Mouse (Mus musculus): Measurements from ENCODE around the gene Stab2. TPM values are rescaled to one million over a fixed set of nuclear protein-coding genes. Genes with fewer than 3 reads are reported as not detected.
A peak's percentile ranks its signal among the peaks of the same experiment; 100 is the strongest.

Stab2 gene
- polyA plus RNA-seq, 1 experiment from 2014 or later, result 9.8 TPM

DNA sequence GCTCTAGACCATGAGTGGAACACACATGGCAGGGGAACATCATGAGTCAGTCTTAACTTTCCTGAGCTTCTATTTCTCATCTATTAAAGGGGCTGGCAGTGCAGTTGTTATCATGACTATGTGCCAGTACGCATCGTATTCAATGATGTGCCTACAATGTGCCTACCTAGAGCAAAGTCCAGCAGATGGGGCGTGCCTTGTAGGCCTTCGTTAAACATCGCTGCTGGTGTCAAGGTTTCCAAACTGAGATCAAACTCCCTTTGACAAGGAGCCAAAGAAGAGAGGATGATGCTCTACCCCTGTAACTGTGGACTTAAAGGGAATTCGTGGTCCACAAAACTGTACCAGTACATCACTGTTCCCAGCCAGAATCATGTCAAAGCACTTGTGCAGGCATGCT is 145.3 kb downstream of the Stab2 start:
- Histone ChIP-seq H3K9me3 (ENCODE audit: control insufficient read depth, low read length) (no peaks in the 10 kb centered on the region), H3K36me3 (ENCODE audit: control insufficient read depth, insufficient read depth, low read length) (no peaks in the 10 kb centered on the region), H3K27ac (ENCODE audit: low read length) (no peak overlapping the region), H3K4me1 (replicated peaks; ENCODE audit: control insufficient read depth, insufficient read depth, low read length) (no peaks in the 10 kb centered on the region), H3K4me2 (ENCODE audit: low read depth, low read length) (no peak overlapping the region), H3K27me3 (ENCODE audit: control insufficient read depth, insufficient read depth, low read depth, low read length) (no peaks in the 10 kb centered on the region), H3K4me3 (ENCODE audit: low read length) (no peak overlapping the region), H3K9ac (ENCODE audit: low read length) (no peak overlapping the region)
- 89% methylated on average over 6 of the region's 6 CpGs for WGBS
- no peak for ATAC-seq (ENCODE audit: low read depth)

GRCm38 (mm10) chr10:86860396-86860795 is 147.4 kb downstream of the Stab2 start:
- Histone ChIP-seq H3K9me3 (ENCODE audit: control insufficient read depth, low read length) (no peaks in the 10 kb centered on the region), H3K9ac (ENCODE audit: low read length) (no peak overlapping the region), H3K4me2 (ENCODE audit: low read depth, low read length) (no peak overlapping the region), H3K4me1 (replicated peaks; ENCODE audit: control insufficient read depth, insufficient read depth, low read length) (no peaks in the 10 kb centered on the region), H3K4me3 (ENCODE audit: low read length) (no peak overlapping the region), H3K36me3 (ENCODE audit: control insufficient read depth, insufficient read depth, low read length) (no peaks in the 10 kb centered on the region), H3K27ac (ENCODE audit: low read length) (no peak overlapping the region), H3K27me3 (ENCODE audit: control insufficient read depth, insufficient read depth, low read depth, low read length) (no peaks in the 10 kb centered on the region)
- WGBS, result 75% methylated on average over 4 of the region's 4 CpGs
- no peak for ATAC-seq (ENCODE audit: low read depth)

GRCm38 (mm10) chr10:86853433-86853832 is 154.4 kb downstream of the Stab2 start:
- Histone ChIP-seq H3K9me3 (ENCODE audit: control insufficient read depth, low read length) (no peaks in the 10 kb centered on the region), H3K4me1 (replicated peaks; ENCODE audit: control insufficient read depth, insufficient read depth, low read length) (no peaks in the 10 kb centered on the region), H3K9ac (ENCODE audit: low read length) (no peak overlapping the region), H3K27ac (ENCODE audit: low read length) (no peak overlapping the region), H3K36me3 (ENCODE audit: control insufficient read depth, insufficient read depth, low read length) (no peaks in the 10 kb centered on the region), H3K4me3 (ENCODE audit: low read length) (no peak overlapping the region), H3K27me3 (ENCODE audit: control insufficient read depth, insufficient read depth, low read depth, low read length) (no peaks in the 10 kb centered on the region), H3K4me2 (ENCODE audit: low read depth, low read length) (no peak overlapping the region)
- ATAC-seq (ENCODE audit: low read depth), result no peak
- WGBS, result 86% methylated on average over 3 of the region's 3 CpGs

DNA sequence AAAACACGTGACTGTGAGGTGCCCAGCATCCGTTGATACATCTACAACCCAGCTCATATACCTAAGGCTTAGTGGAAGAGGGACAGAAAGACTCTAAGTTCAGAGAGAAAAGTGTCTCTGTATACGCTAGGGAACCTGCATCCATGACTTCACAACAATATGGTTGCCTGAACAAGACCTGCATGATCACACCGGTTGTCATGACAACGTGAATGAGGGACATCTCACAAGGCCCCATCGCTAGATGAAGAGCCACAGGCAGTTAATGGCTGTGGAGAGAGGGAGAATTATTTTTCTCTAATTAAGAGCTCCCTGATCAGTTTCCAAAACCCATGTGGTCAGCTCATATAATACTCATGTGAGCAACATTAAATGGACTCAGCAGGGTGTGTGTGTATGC is 155.7 kb downstream of the Stab2 start:
- 75% methylated on average over 6 of the region's 6 CpGs for WGBS
- H3K4me1 ChIP-seq (replicated peaks; ENCODE audit: control insufficient read depth, insufficient read depth, low read length), result no peaks in the 10 kb centered on the region
- H3K36me3 ChIP-seq (ENCODE audit: control insufficient read depth, insufficient read depth, low read length), result no peaks in the 10 kb centered on the region
- H3K9ac ChIP-seq (ENCODE audit: low read length), result no peak overlapping the region
- H3K4me3 ChIP-seq (ENCODE audit: low read length), result no peak overlapping the region
- H3K27me3 ChIP-seq (ENCODE audit: control insufficient read depth, insufficient read depth, low read depth, low read length), result no peaks in the 10 kb centered on the region
- H3K9me3 ChIP-seq (ENCODE audit: control insufficient read depth, low read length), result no peaks in the 10 kb centered on the region
- no peak overlapping the region for H3K4me2 ChIP-seq (ENCODE audit: low read depth, low read length)
- ATAC-seq (ENCODE audit: low read depth), result no peak
- no peak overlapping the region for H3K27ac ChIP-seq (ENCODE audit: low read length)

- Histone ChIP-seq H3K4me3 (ENCODE audit: low read length) (no peak overlapping the region), H3K4me1 (replicated peaks; ENCODE audit: control insufficient read depth, insufficient read depth, low read length) (no peaks in the 10 kb centered on the region), H3K27me3 (ENCODE audit: control insufficient read depth, insufficient read depth, low read depth, low read length) (no peaks in the 10 kb centered on the region), H3K36me3 (ENCODE audit: control insufficient read depth, insufficient read depth, low read length) (no peaks in the 10 kb centered on the region), H3K9me3 (ENCODE audit: control insufficient read depth, low read length) (no peaks in the 10 kb centered on the region), H3K9ac (ENCODE audit: low read length) (no peak overlapping the region), H3K4me2 (ENCODE audit: low read depth, low read length) (no peak overlapping the region), H3K27ac (ENCODE audit: low read length) (no peak overlapping the region)
- no peak for ATAC-seq (ENCODE audit: low read depth)
- 70% methylated on average over 4 of the region's 4 CpGs for WGBS
These were observed 158.3 kb downstream of the Stab2 start for GRCm38 (mm10) chr10:86849508-86849907.

GRCm38 (mm10) chr10:86849087-86849486 is 158.7 kb downstream of the Stab2 start:
- no peak for ATAC-seq (ENCODE audit: low read depth)
- Histone ChIP-seq H3K9ac (ENCODE audit: low read length) (no peak overlapping the region), H3K36me3 (ENCODE audit: control insufficient read depth, insufficient read depth, low read length) (no peaks in the 10 kb centered on the region), H3K9me3 (ENCODE audit: control insufficient read depth, low read length) (no peaks in the 10 kb centered on the region), H3K27me3 (ENCODE audit: control insufficient read depth, insufficient read depth, low read depth, low read length) (no peaks in the 10 kb centered on the region), H3K4me2 (ENCODE audit: low read depth, low read length) (no peak overlapping the region), H3K4me1 (replicated peaks; ENCODE audit: control insufficient read depth, insufficient read depth, low read length) (no peaks in the 10 kb centered on the region), H3K4me3 (ENCODE audit: low read length) (no peak overlapping the region), H3K27ac (ENCODE audit: low read length) (no peak overlapping the region)
- WGBS, result 75% methylated on average over 4 of the region's 4 CpGs

DNA sequence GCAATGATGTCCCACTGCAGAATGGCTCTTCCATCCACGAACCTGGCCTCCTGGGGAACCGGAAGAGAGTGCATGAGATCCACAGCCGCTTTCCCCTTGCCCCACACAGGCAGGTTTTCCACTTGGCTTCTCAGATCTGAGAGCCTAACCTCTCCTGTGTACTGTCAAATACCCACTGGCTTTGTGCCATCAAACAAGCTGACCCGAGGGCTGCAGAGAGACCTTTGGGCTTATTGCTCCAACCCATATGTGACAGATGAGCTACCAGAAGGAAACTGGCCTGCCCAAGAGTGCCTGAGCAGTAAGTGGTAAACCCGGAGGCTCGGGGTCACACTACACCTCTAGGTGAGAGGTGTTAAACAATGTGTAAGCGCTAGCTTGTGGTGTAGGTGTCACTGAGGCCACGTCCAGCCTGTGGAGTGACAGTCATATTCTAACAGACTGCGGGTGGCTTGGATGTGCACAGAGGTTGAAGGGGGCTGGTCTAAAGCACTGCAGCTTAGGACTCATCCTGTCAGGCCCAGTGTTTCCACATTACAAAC is 160.8 kb downstream of the Stab2 start:
- H3K9me3 ChIP-seq (ENCODE audit: control insufficient read depth, low read length), result no peaks in the 10 kb centered on the region
- 50% methylated on average over 9 of the region's 9 CpGs for WGBS
- no peak overlapping the region for H3K9ac ChIP-seq (ENCODE audit: low read length)
- H3K4me3 ChIP-seq (ENCODE audit: low read length), result no peak overlapping the region
- ATAC-seq (ENCODE audit: low read depth), result no peak
- H3K4me1 ChIP-seq (replicated peaks; ENCODE audit: control insufficient read depth, insufficient read depth, low read length), result no peaks in the 10 kb centered on the region
- no peaks in the 10 kb centered on the region for H3K36me3 ChIP-seq (ENCODE audit: control insufficient read depth, insufficient read depth, low read length)
- H3K4me2 ChIP-seq (ENCODE audit: low read depth, low read length), result no peak overlapping the region
- no peaks in the 10 kb centered on the region for H3K27me3 ChIP-seq (ENCODE audit: control insufficient read depth, insufficient read depth, low read depth, low read length)
- no peak overlapping the region for H3K27ac ChIP-seq (ENCODE audit: low read length)

- no peaks in the 10 kb centered on the region for H3K9me3 ChIP-seq (ENCODE audit: control insufficient read depth, low read length)
- H3K9ac ChIP-seq (ENCODE audit: low read length), result no peak overlapping the region
- no peak overlapping the region for H3K27ac ChIP-seq (ENCODE audit: low read length)
- WGBS, result 60% methylated on average over 5 of the region's 5 CpGs
- H3K27me3 ChIP-seq (ENCODE audit: control insufficient read depth, insufficient read depth, low read depth, low read length), result no peaks in the 10 kb centered on the region
- no peak for ATAC-seq (ENCODE audit: low read depth)
- H3K36me3 ChIP-seq (ENCODE audit: control insufficient read depth, insufficient read depth, low read length), result no peaks in the 10 kb centered on the region
- H3K4me3 ChIP-seq (ENCODE audit: low read length), result no peak overlapping the region
- no peaks in the 10 kb centered on the region for H3K4me1 ChIP-seq (replicated peaks; ENCODE audit: control insufficient read depth, insufficient read depth, low read length)
- H3K4me2 ChIP-seq (ENCODE audit: low read depth, low read length), result no peak overlapping the region
These were observed 165.2 kb downstream of the Stab2 start for GRCm38 (mm10) chr10:86842659-86843058.

GRCm38 (mm10) chr10:86838827-86839226 is 169.0 kb downstream of the Stab2 start:
- ATAC-seq (ENCODE audit: low read depth), result no peak
- Histone ChIP-seq H3K9ac (ENCODE audit: low read length) (no peak overlapping the region), H3K27ac (ENCODE audit: low read length) (no peak overlapping the region), H3K36me3 (ENCODE audit: control insufficient read depth, insufficient read depth, low read length) (0 out of 2 replicates have a peak, but pooled peaks cover 2% of the 10 kb centered on the region), H3K4me2 (ENCODE audit: low read depth, low read length) (no peak overlapping the region), H3K4me1 (replicated peaks; ENCODE audit: control insufficient read depth, insufficient read depth, low read length) (peaks cover 5% of the 10 kb centered on the region; the same call in 1 of the 2 replicates), H3K27me3 (ENCODE audit: control insufficient read depth, insufficient read depth, low read depth, low read length) (no peaks in the 10 kb centered on the region), H3K9me3 (ENCODE audit: control insufficient read depth, low read length) (no peaks in the 10 kb centered on the region), H3K4me3 (ENCODE audit: low read length) (no peak overlapping the region)
- 77% methylated on average over 6 of the region's 6 CpGs for WGBS

- 60% methylated on average over 4 of the region's 4 CpGs for WGBS
- peak overlapping the region; percentile 72 for H3K27ac ChIP-seq (ENCODE audit: low read length)
- H3K27me3 ChIP-seq (ENCODE audit: control insufficient read depth, insufficient read depth, low read depth, low read length), result no peaks in the 10 kb centered on the region
- peak; percentile 79 for ATAC-seq (ENCODE audit: low read depth)
- H3K4me3 ChIP-seq (ENCODE audit: low read length), result no peak overlapping the region
- H3K4me2 ChIP-seq (ENCODE audit: low read depth, low read length), result no peak overlapping the region
- H3K9me3 ChIP-seq (ENCODE audit: control insufficient read depth, low read length), result no peaks in the 10 kb centered on the region
- H3K36me3 ChIP-seq (ENCODE audit: control insufficient read depth, insufficient read depth, low read length), result 0 out of 2 replicates have a peak, but pooled peaks cover 2% of the 10 kb centered on the region
- H3K4me1 ChIP-seq (replicated peaks; ENCODE audit: control insufficient read depth, insufficient read depth, low read length), result peaks cover 5% of the 10 kb centered on the region; the same call in 1 of the 2 replicates
- H3K9ac ChIP-seq (ENCODE audit: low read length), result no peak overlapping the region
These were observed 171.0 kb downstream of the Stab2 start for GRCm38 (mm10) chr10:86836784-86837183.
